Mouse (Mus musculus): ENCODE measurements around the gene Shroom1. TPM values are rescaled to one million over a fixed set of nuclear protein-coding genes. Genes with fewer than 3 reads are reported as not detected.

Gene Shroom1
- not detected for polyA plus RNA-seq (2017; shearing (Covaris generic))

DNA sequence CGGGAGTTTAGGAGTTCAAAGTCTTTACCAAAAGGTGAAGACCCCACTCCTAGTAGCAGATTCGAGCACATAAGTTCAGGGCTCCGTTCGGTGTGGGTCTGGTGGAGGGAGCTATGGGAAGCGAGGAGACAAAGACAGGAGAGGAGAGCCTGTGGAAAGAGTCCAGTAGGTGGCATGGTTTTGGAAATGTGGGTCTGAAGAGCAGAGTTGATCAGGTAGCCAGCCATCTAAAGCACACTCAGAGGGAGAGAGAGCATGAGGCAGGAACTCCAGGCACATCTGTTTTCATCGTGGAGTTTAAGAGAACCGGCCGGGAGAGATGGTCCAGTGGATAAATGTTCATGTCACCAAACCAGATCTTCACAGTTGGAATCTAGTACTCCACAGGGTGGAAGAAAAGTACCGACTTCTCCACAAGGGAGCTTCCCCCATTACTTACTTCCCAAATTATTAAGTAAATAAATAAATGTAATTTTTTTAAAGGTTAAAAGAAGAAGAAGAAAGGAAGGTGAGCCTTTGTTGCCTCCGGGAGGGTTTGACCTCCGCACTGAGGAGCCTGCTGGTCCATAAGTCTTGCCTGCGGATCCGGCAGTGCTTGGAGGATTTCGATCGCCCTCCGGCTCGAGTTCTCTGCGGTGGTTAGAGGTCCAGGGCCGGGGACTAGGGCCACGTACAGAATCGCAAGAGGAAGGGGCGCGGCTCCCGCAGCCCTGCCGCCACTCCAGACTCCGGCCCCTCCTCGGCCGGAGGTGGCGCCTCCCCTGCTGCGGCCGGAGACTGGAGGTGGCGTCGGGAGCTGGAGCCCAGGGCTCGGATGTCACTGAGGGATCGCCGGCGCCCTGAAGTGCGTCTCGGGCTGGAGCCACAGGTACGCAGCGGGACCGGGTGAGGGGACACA is at the start of gene Shroom1, which contains the start of gene Gm10447:
TSS of gene Shroom1 (plus strand) at position 732 of the 898 bp plus-strand sequence.
TSS of gene Gm10447 (minus strand) at position 637 of the 898 bp plus-strand sequence.

DNA sequence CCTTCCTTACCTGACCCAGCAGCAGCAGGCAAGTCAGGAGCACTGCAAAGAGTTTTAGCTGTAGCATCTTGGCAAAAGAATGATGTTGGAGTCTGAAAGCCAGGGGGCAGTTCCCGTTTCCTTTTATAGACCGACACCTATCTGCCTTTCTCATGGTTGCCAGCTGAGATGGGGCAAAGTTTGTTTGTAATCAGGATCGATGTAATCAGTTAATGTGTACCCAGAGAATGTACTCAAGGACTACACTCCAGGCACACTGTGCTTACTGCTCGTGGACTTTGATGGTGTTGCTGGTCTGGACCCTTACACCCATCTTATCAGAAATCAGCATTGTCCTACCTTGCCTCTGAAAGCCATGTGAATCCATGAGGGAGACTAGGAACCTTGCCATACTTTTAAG is 34.0 kb upstream of the Shroom1 start, which contains the start of gene Leap2:
TSS of gene Leap2 (minus strand) at position 135 of the 400 bp plus-strand sequence.

DNA sequence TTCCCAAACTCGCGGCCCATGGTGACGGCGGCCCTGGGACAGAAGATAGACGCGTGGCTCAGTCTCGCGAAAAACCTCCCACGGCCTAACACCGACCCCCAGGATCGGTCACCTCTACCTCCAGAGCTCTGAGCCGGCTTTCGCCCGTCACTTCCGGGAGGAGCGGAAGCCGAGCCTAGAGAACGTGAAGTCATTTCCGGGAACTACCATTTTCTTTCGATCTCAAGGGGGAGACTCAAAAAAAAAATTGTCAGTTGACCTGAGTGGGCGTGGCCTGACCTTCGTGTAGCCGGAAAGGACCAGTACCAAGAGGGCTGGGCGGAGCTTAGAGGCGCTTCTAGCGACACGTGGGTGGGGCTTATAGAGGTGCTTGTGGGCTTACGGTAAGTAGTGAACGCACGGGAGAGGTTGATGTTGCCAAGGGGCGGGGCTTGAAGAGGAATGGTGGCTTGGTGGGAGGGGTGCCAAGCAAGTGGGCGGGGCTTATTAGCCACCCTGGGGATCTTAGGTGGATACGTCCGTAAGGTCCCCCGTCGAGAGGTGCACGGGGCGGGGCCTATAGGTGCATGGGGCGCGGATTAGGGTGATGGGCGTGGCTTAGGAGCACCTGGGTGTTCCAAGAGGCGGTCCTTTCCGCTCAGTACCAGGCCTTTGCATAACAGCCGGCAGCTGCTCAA is 26.2 kb upstream of the Shroom1 start, which contains the start of the genes Uqcrq and Gdf9:
TSS of gene Uqcrq (minus strand) at position 162 of the 677 bp plus-strand sequence.
TSS of gene Gdf9 (plus strand) at position 354 of the 677 bp plus-strand sequence.

GRCm38 (mm10) chr11:53469968-53470695 is 13.1 kb downstream of the Shroom1 start, which contains the start of gene Gm9837:
TSS of gene Gm9837 (minus strand) at chr11:53470479.

DNA sequence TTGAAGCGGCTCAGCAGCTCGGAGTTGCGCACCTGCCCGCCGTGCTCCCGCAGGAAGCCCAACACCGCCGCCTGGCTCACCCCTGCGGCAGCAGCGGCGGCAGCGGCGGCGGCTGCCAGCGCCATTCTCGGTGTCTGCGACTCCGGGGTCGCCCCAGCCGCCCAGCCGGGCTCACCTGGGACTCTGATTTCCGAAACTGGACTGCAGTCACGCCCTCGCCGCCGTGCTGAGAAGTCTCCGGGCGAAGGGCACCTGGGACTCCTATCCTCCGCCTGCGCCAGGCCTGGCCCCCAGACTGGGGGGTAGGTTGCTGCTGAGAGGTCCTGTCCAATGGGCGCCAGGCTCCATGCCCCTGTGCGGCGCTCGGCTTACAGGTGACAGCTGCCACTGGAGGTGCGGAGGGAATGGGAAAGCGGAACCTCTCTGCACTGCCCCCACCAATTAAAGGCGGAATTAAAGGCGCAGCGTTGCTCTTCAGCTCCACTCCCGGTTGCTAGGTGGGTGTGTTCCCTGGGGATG is 22.8 kb downstream of the Shroom1 start, which contains the start of the genes Gm9945 and Sowaha:
TSS of gene Gm9945 (plus strand) at position 384 of the 519 bp plus-strand sequence.
TSS of gene Sowaha (minus strand) at position 492 of the 519 bp plus-strand sequence.

Other genes with a start within 250 kb of the Shroom1 start
- gene Hspa4, start 156.7 kb upstream of the Shroom1 start, polyA plus RNA-seq (2017; shearing (Covaris generic)), result 185 TPM
- gene Zcchc10, start 132.5 kb upstream of the Shroom1 start, polyA plus RNA-seq (2017; shearing (Covaris generic)), result 32.1 TPM
- gene Aff4, start 106.4 kb upstream of the Shroom1 start, polyA plus RNA-seq (2017; shearing (Covaris generic)), result 588 TPM
- not detected for gene Leap2, start 34.0 kb upstream of the Shroom1 start, polyA plus RNA-seq (2017; shearing (Covaris generic))
- gene Uqcrq, start 26.4 kb upstream of the Shroom1 start, polyA plus RNA-seq (2017; shearing (Covaris generic)), result 222 TPM
- 0.27 TPM for gene Gdf9, start 26.2 kb upstream of the Shroom1 start, polyA plus RNA-seq (2017; shearing (Covaris generic))
- not detected for gene Gm10447, start 95 bp upstream of the Shroom1 start, polyA plus RNA-seq (2017; shearing (Covaris generic))
- not detected for gene Gm9837, start 13.3 kb downstream of the Shroom1 start, polyA plus RNA-seq (2017; shearing (Covaris generic))
- not detected for gene Gm9945, start 23.0 kb downstream of the Shroom1 start, polyA plus RNA-seq (2017; shearing (Covaris generic))
- gene Sowaha, start 23.1 kb downstream of the Shroom1 start, polyA plus RNA-seq (2017; shearing (Covaris generic)), result not detected
- 1.2 TPM for gene Sept8, start 62.1 kb downstream of the Shroom1 start, polyA plus RNA-seq (2017; shearing (Covaris generic))
- 8.3 TPM for gene Kif3a, start 110.2 kb downstream of the Shroom1 start, polyA plus RNA-seq (2017; shearing (Covaris generic))
- not detected for gene Il4, start 161.5 kb downstream of the Shroom1 start, polyA plus RNA-seq (2017; shearing (Covaris generic))
- not detected for gene Il13, start 177.5 kb downstream of the Shroom1 start, polyA plus RNA-seq (2017; shearing (Covaris generic))

Measured in naive thymus-derived CD4-positive, alpha-beta T cell, adult 5 months (primary cell).